Mouse (Mus musculus) megakaryocyte, adult 5-6 weeks (primary cell): Measurements from ENCODE around the gene Dhtkd1. TPM values are rescaled to one million over a fixed set of nuclear protein-coding genes. Genes with fewer than 3 reads are reported as not detected.
A peak's percentile ranks its signal among the peaks of the same experiment; 100 is the strongest.

ENCODE experiments used
- ATAC-seq: 2 replicates; pipeline ENCODE4 v1.8.0; 2016; ENCODE audit warnings: mild to moderate bottlenecking, inconsistent platforms; ENCODE audit not compliant: poor library complexity, severe bottlenecking
- total RNA-seq, 2 experiments: library from RNA; stranded (forward) in 1 of 2; stranded (reverse) in 1 of 2; fragments of 153-499, 151-499 nt in 1 of 2; fragments of 221-1000, 200-1000 nt in 1 of 2; gene quantifications; 2 replicates each; pipeline versions ENCODE4 v1.2.3 to v1.2.4; 2015 to 2017

The Dhtkd1 gene
- total RNA-seq, 2 experiments from 2014 or later, result 2.0 TPM; not detected in 1

- no peak for ATAC-seq
Measured at GRCm38 (mm10) chr2:5934936-5935335, 7.7 kb downstream of the Dhtkd1 start.

GRCm38 (mm10) chr2:5931938-5932337 is 10.7 kb downstream of the Dhtkd1 start:
- no peak for ATAC-seq

GRCm38 (mm10) chr2:5930291-5931054 is 12.1 kb downstream of the Dhtkd1 start:
- ATAC-seq, result peak; percentile 90

- no peak for ATAC-seq
Measured at GRCm38 (mm10) chr2:5929793-5930192, 12.8 kb downstream of the Dhtkd1 start.

- ATAC-seq, result no peak
Measured at GRCm38 (mm10) chr2:5927481-5927880, 15.1 kb downstream of the Dhtkd1 start.

GRCm38 (mm10) chr2:5923786-5924185 is 18.8 kb downstream of the Dhtkd1 start:
- ATAC-seq, result no peak

- peak; percentile 43 for ATAC-seq
Measured at GRCm38 (mm10) chr2:5922823-5923222, 19.8 kb downstream of the Dhtkd1 start.

GRCm38 (mm10) chr2:5911282-5911965 is 31.2 kb downstream of the Dhtkd1 start:
- ATAC-seq, result no peak

GRCm38 (mm10) chr2:5906625-5907024 is 36.0 kb downstream of the Dhtkd1 start:
- ATAC-seq, result peak; percentile 90

- ATAC-seq, result no peak
Measured at GRCm38 (mm10) chr2:5906092-5906491, 36.5 kb downstream of the Dhtkd1 start.

- peak; percentile 38; the same call in 1 of the 2 replicates for ATAC-seq
Measured at GRCm38 (mm10) chr2:5900145-5900544, 42.4 kb downstream of the Dhtkd1 start.

GRCm38 (mm10) chr2:5894843-5895570 is 47.6 kb downstream of the Dhtkd1 start, which contains the start of gene Sec61a2:
Sec61a2 (minus strand) TSS chr2:5895432.
- peak; percentile 99 for ATAC-seq

GRCm38 (mm10) chr2:5894296-5894695 is 48.3 kb downstream of the Dhtkd1 start:
- no peak for ATAC-seq

GRCm38 (mm10) chr2:5889412-5889811 is 53.2 kb downstream of the Dhtkd1 start:
- no peak for ATAC-seq

GRCm38 (mm10) chr2:5888865-5889264 is 53.7 kb downstream of the Dhtkd1 start:
- no peak for ATAC-seq

GRCm38 (mm10) chr2:5877446-5877845 is 65.1 kb downstream of the Dhtkd1 start:
- no peak for ATAC-seq

GRCm38 (mm10) chr2:5869746-5870145 is 72.8 kb downstream of the Dhtkd1 start:
- no peak for ATAC-seq

GRCm38 (mm10) chr2:5867681-5868080 is 74.9 kb downstream of the Dhtkd1 start:
- no peak for ATAC-seq

GRCm38 (mm10) chr2:5862834-5863233 is 79.8 kb downstream of the Dhtkd1 start, which contains the start of gene Gm13199:
Gm13199 (minus strand) TSS chr2:5862934.
- no peak for ATAC-seq

- ATAC-seq, result no peak
Measured at GRCm38 (mm10) chr2:5851866-5852265, 90.7 kb downstream of the Dhtkd1 start.

GRCm38 (mm10) chr2:5851116-5851515 is 91.5 kb downstream of the Dhtkd1 start:
- no peak for ATAC-seq
